Mouse (Mus musculus) spleen, postnatal 14 days (tissue): ENCODE measurements at regions not wholly inside any gene's neighbourhood (a gene's known extent, or its start where the extent isn't known, plus 50 kb on each side); places are given as distances from the start of the nearest gene placed in this dataset.

Experiments used
- DNase-seq, 2 experiments: peaks; one replicate each; pipeline ENCODE4 v3.0.0; 2021 to 2022; ENCODE audit warnings: low spot score in 2 of 2

- DNase-seq = no peak
Measured at GRCm38 (mm10) chr6:11796361-11796760, 110.9 kb downstream of the Ndufa4 start.

- DNase-seq = peak in 1 of 2 experiments; percentile 1
Measured at GRCm38 (mm10) chr6:11793366-11793765, 113.9 kb downstream of the Ndufa4 start.

- no peak for DNase-seq
Measured at GRCm38 (mm10) chr6:11792186-11792585, 115.1 kb downstream of the Ndufa4 start.

GRCm38 (mm10) chr6:11791056-11791455, 116.2 kb downstream of the Ndufa4 start:
- no peak for DNase-seq

GRCm38 (mm10) chr6:11773992-11774391, 133.3 kb downstream of the Ndufa4 start:
- no peak for DNase-seq

- no peak for DNase-seq
Measured at GRCm38 (mm10) chr6:11762912-11763311, 144.4 kb downstream of the Ndufa4 start.

- DNase-seq = no peak
Measured at GRCm38 (mm10) chr6:11737667-11738066, 169.6 kb downstream of the Ndufa4 start.

GRCm38 (mm10) chr6:11731126-11731525, 176.2 kb downstream of the Ndufa4 start:
- DNase-seq = no peak

- DNase-seq = no peak
Measured at GRCm38 (mm10) chr6:11730667-11731066, 176.6 kb downstream of the Ndufa4 start.

- DNase-seq = no peak
Measured at GRCm38 (mm10) chr6:11727806-11728205, 179.5 kb downstream of the Ndufa4 start.

GRCm38 (mm10) chr6:11727370-11727769, 179.9 kb downstream of the Ndufa4 start:
- peak; percentile 8 to 41 for DNase-seq

- no peak for DNase-seq
Measured at GRCm38 (mm10) chr6:11723519-11723918, 183.8 kb downstream of the Ndufa4 start.

- DNase-seq = no peak
Measured at GRCm38 (mm10) chr6:11720274-11720673, 187.0 kb downstream of the Ndufa4 start.

- no peak for DNase-seq
Measured at GRCm38 (mm10) chr6:11710581-11710980, 196.7 kb downstream of the Ndufa4 start.

GRCm38 (mm10) chr6:11709465-11709864, 197.8 kb downstream of the Ndufa4 start:
- no peak for DNase-seq
